Mouse (Mus musculus) neural tube, embryonic 12.5 days (tissue): ENCODE results near the gene Slc4a1ap. TPM values are rescaled to one million over a fixed set of nuclear protein-coding genes. Genes with fewer than 3 reads are reported as not detected.
A peak's percentile ranks its signal among the peaks of the same experiment; 100 is the strongest.
"Not testable (repeated sequence)": the region's sequence is repeated elsewhere in the genome, so short reads cannot be mapped to it uniquely, and the experiment has no call there.

ENCODE experiments used
- ATAC-seq: fragments of 200-750 bp; cut with Nextera tagmentation; 2 replicates; pipeline ENCODE4 v1.8.0; 2017; ENCODE audit warnings: low read depth, mild to moderate bottlenecking, moderate TSS enrichment, moderate library complexity; ENCODE audit not compliant: low FRiP score
- H3K27ac ChIP-seq: fragments of 300-500 bp; sonication (generic); 2 replicates; pipeline ENCODE4 v1.5.1; 2016
- H3K27me3 ChIP-seq: fragments of 300-500 bp; sonication (generic); replicated peaks from 2 replicates; pipeline ENCODE4 v1.6.1; 2016; ENCODE audit warnings: mild to moderate bottlenecking
- H3K36me3 ChIP-seq: fragments of 300-500 bp; sonication (generic); 2 replicates; pipeline ENCODE4 v1.6.1; 2016; ENCODE audit warnings: mild to moderate bottlenecking
- H3K4me1 ChIP-seq: fragments of 300-500 bp; sonication (generic); 2 replicates; pipeline ENCODE4 v1.6.1; 2016
- H3K4me2 ChIP-seq: fragments of 300-500 bp; sonication (generic); replicated peaks from 2 replicates; pipeline ENCODE4 v1.6.1; 2016; ENCODE audit warnings: mild to moderate bottlenecking
- H3K4me3 ChIP-seq: fragments of 300-500 bp; sonication (generic); 2 replicates; pipeline ENCODE4 v1.5.1; 2016
- H3K9ac ChIP-seq: fragments of 300-500 bp; sonication (generic); 2 replicates; pipeline ENCODE4 v1.6.1; 2016; ENCODE audit warnings: mild to moderate bottlenecking
- H3K9me3 ChIP-seq: fragments of 300-500 bp; sonication (generic); 2 replicates; pipeline ENCODE4 v1.6.1; 2016; ENCODE audit warnings: mild to moderate bottlenecking
- WGBS: fragments of 180-500 bp; shearing (Covaris S2); methylation state at CpG from one replicate; pipeline ENCODE4 v1.1.7; 2016; 5-methylcytosine and 5-hydroxymethylcytosine counted together
- polyA plus RNA-seq: library from polyadenylated mRNA; unstranded; fragments of >200 nt; fragmentation: Nextera tagmentation; extraction: Ambion mirVana; gene quantifications from 2 replicates; pipeline ENCODE4 v1.2.1, GENCODE M21; 2016

Gene Slc4a1ap
- polyA plus RNA-seq, 1 experiment from 2014 or later, result 40.7 TPM

GRCm38 (mm10) chr5:31571023-31571608 lies 44.3 kb downstream of the Slc4a1ap start:
- no peak for ATAC-seq
- 0 out of 2 replicates have a peak overlapping the region, but pooled peaks have one; percentile 33 for H3K9ac ChIP-seq
- H3K4me2 ChIP-seq, result peak overlapping the region; percentile 40

GRCm38 (mm10) chr5:31573722-31574121 lies 46.9 kb downstream of the Slc4a1ap start:
- Histone ChIP-seq H3K36me3 (no peaks in the 10 kb centered on the region), H3K4me2 (no peak overlapping the region), H3K27ac (no peak overlapping the region), H3K9ac (no peak overlapping the region), H3K4me3 (no peak overlapping the region), H3K9me3 (no peaks in the 10 kb centered on the region), H3K27me3 (no peaks in the 10 kb centered on the region), H3K4me1 (peaks cover 4% of the 10 kb centered on the region; the same call in 1 of the 2 replicates)
- no peak for ATAC-seq
- WGBS, result 98% methylated on average over 3 of the region's 3 CpGs

More at GRCm38 (mm10) chr5:31571023-31571608, 44.3 kb downstream of the Slc4a1ap start:
- Histone ChIP-seq H3K4me3 (no peak overlapping the region), H3K36me3 (no peaks in the 10 kb centered on the region), H3K27me3 (no peaks in the 10 kb centered on the region), H3K27ac (no peak overlapping the region), H3K4me1 (peaks cover 4% of the 10 kb centered on the region; the same call in 1 of the 2 replicates), H3K9me3 (no peaks in the 10 kb centered on the region)
- WGBS, result 14% methylated on average over 20 of the region's 20 CpGs

GRCm38 (mm10) chr5:31576539-31576975 lies 49.8 kb downstream of the Slc4a1ap start:
- WGBS, result 75% methylated on average over 7 of the region's 7 CpGs
- no peak overlapping the region for H3K4me2 ChIP-seq
- H3K4me1 ChIP-seq, result peaks cover under 1% of the 10 kb centered on the region; the same call in 1 of the 2 replicates

GRCm38 (mm10) chr5:31581263-31581662 lies 54.5 kb downstream of the Slc4a1ap start:
- ATAC-seq, result no peak
- H3K27ac ChIP-seq, result no peak overlapping the region
- H3K9me3 ChIP-seq, result no peaks in the 10 kb centered on the region
- WGBS, result 79% methylated on average over 6 of the region's 6 CpGs
- no peaks in the 10 kb centered on the region for H3K4me1 ChIP-seq
- H3K36me3 ChIP-seq, result no peaks in the 10 kb centered on the region
- no peak overlapping the region for H3K4me3 ChIP-seq
- H3K9ac ChIP-seq, result no peak overlapping the region
- H3K27me3 ChIP-seq, result no peaks in the 10 kb centered on the region
- no peak overlapping the region for H3K4me2 ChIP-seq

More at GRCm38 (mm10) chr5:31576539-31576975, 49.8 kb downstream of the Slc4a1ap start:
- H3K27ac ChIP-seq, result no peak overlapping the region
- no peaks in the 10 kb centered on the region for H3K36me3 ChIP-seq
- H3K9me3 ChIP-seq, result no peaks in the 10 kb centered on the region
- ATAC-seq, result no peak
- no peak overlapping the region for H3K4me3 ChIP-seq
- no peaks in the 10 kb centered on the region for H3K27me3 ChIP-seq
- no peak overlapping the region for H3K9ac ChIP-seq

GRCm38 (mm10) chr5:31581932-31582331 lies 55.1 kb downstream of the Slc4a1ap start:
- 87% methylated on average over 3 of the region's 3 CpGs for whole genome bisulfite sequencing
- Histone ChIP-seq H3K9me3 (no peaks in the 10 kb centered on the region), H3K9ac (no peak overlapping the region), H3K4me2 (no peak overlapping the region), H3K4me3 (no peak overlapping the region), H3K27me3 (no peaks in the 10 kb centered on the region), H3K27ac (no peak overlapping the region), H3K36me3 (no peaks in the 10 kb centered on the region), H3K4me1 (no peaks in the 10 kb centered on the region)
- no peak for ATAC-seq

- Histone ChIP-seq H3K4me1 (no peaks in the 10 kb centered on the region), H3K27me3 (no peaks in the 10 kb centered on the region), H3K9me3 (no peaks in the 10 kb centered on the region), H3K4me3 (no peak overlapping the region), H3K27ac (no peak overlapping the region), H3K36me3 (no peaks in the 10 kb centered on the region), H3K4me2 (no peak overlapping the region), H3K9ac (no peak overlapping the region)
- no peak for ATAC-seq
- WGBS, result 80% methylated on average over 2 of the region's 2 CpGs
Measured at GRCm38 (mm10) chr5:31583261-31583660, 56.5 kb downstream of the Slc4a1ap start.

GRCm38 (mm10) chr5:31585526-31585925 lies 58.7 kb downstream of the Slc4a1ap start:
- ATAC-seq, result no peak
- Histone ChIP-seq H3K4me2 (no peak overlapping the region), H3K27ac (no peak overlapping the region), H3K36me3 (no peaks in the 10 kb centered on the region), H3K9ac (no peak overlapping the region), H3K27me3 (no peaks in the 10 kb centered on the region), H3K9me3 (0 out of 2 replicates have a peak, but pooled peaks cover 6% of the 10 kb centered on the region), H3K4me1 (peaks cover 5% of the 10 kb centered on the region), H3K4me3 (no peak overlapping the region)
- 92% methylated on average over 4 of the region's 4 CpGs for WGBS

GRCm38 (mm10) chr5:31588016-31588415 lies 61.2 kb downstream of the Slc4a1ap start:
- peaks cover 5% of the 10 kb centered on the region for H3K4me1 ChIP-seq
- WGBS, result 76% methylated on average over 2 of the region's 2 CpGs
- no peak overlapping the region for H3K9ac ChIP-seq
- no peaks in the 10 kb centered on the region for H3K36me3 ChIP-seq
- no peaks in the 10 kb centered on the region for H3K27me3 ChIP-seq
- no peak overlapping the region for H3K27ac ChIP-seq
- no peak for ATAC-seq
- no peak overlapping the region for H3K4me3 ChIP-seq
- 0 out of 2 replicates have a peak, but pooled peaks cover 6% of the 10 kb centered on the region for H3K9me3 ChIP-seq
- H3K4me2 ChIP-seq, result no peak overlapping the region

- not testable (repeated sequence) for H3K36me3 ChIP-seq, H3K9me3 ChIP-seq, H3K4me3 ChIP-seq, ATAC-seq, H3K27me3 ChIP-seq, H3K9ac ChIP-seq, H3K27ac ChIP-seq, H3K4me1 ChIP-seq, H3K4me2 ChIP-seq
- WGBS, result 83% methylated on average over 8 of the region's 8 CpGs
Measured at GRCm38 (mm10) chr5:31588672-31589071, 61.9 kb downstream of the Slc4a1ap start.

GRCm38 (mm10) chr5:31589711-31590319 lies 63.0 kb downstream of the Slc4a1ap start:
- no peak overlapping the region for H3K9ac ChIP-seq
- H3K27me3 ChIP-seq, result no peaks in the 10 kb centered on the region
- no peak overlapping the region for H3K27ac ChIP-seq
- 0 out of 2 replicates have a peak, but pooled peaks cover 6% of the 10 kb centered on the region for H3K9me3 ChIP-seq
- WGBS, result 67% methylated on average over 14 of the region's 14 CpGs
- no peak for ATAC-seq
- no peak overlapping the region for H3K4me2 ChIP-seq
- H3K4me1 ChIP-seq, result peaks cover 5% of the 10 kb centered on the region
- no peak overlapping the region for H3K4me3 ChIP-seq
- no peaks in the 10 kb centered on the region for H3K36me3 ChIP-seq

- ATAC-seq, result no peak
- H3K4me3 ChIP-seq, result no peak overlapping the region
- H3K27me3 ChIP-seq, result no peaks in the 10 kb centered on the region
- no peak overlapping the region for H3K4me2 ChIP-seq
- H3K4me1 ChIP-seq, result peaks cover 5% of the 10 kb centered on the region
- no peaks in the 10 kb centered on the region for H3K36me3 ChIP-seq
- 0 out of 2 replicates have a peak, but pooled peaks cover 6% of the 10 kb centered on the region for H3K9me3 ChIP-seq
- WGBS, result 94% methylated on average over 7 of the region's 7 CpGs
- no peak overlapping the region for H3K9ac ChIP-seq
- H3K27ac ChIP-seq, result no peak overlapping the region
Measured at GRCm38 (mm10) chr5:31591122-31591521, 64.3 kb downstream of the Slc4a1ap start.

GRCm38 (mm10) chr5:31595868-31596267 lies 69.1 kb downstream of the Slc4a1ap start:
- H3K4me2 ChIP-seq, result no peak overlapping the region
- H3K4me3 ChIP-seq, result no peak overlapping the region
- 0 out of 2 replicates have a peak, but pooled peaks cover 6% of the 10 kb centered on the region for H3K4me1 ChIP-seq
- no peak overlapping the region for H3K9ac ChIP-seq
- 67% methylated on average over 4 of the region's 4 CpGs for WGBS
- no peaks in the 10 kb centered on the region for H3K36me3 ChIP-seq
- no peak overlapping the region for H3K27ac ChIP-seq
- 0 out of 2 replicates have a peak, but pooled peaks cover 5% of the 10 kb centered on the region for H3K27me3 ChIP-seq
- no peak for ATAC-seq
- H3K9me3 ChIP-seq, result no peaks in the 10 kb centered on the region
